Mouse (Mus musculus): ENCODE measurements around the gene Nkx1-2. TPM values are rescaled to one million over a fixed set of nuclear protein-coding genes. Genes with fewer than 3 reads are reported as not detected.

Nkx1-2 gene
- not detected in 2 replicates for polyA plus RNA-seq (2015; fragmentation: Nextera tagmentation; extraction: Ambion mirVana)

GRCm38 (mm10) chr7:132599071-132599975 is at the start of gene Nkx1-2:
TSS of gene Nkx1-2 (minus strand) at chr7:132599637.

GRCm38 (mm10) chr7:132610468-132611318 is 11.3 kb upstream of the Nkx1-2 start, which contains the start of gene Lhpp:
TSS of gene Lhpp (plus strand) at chr7:132610638.

GRCm38 (mm10) chr7:132576116-132576650 is 23.3 kb downstream of the Nkx1-2 start, which contains the start of gene Oat:
TSS of gene Oat (minus strand) at chr7:132576398.

Other genes starting within 250 kb of the Nkx1-2 start
- gene Oat, start 23.2 kb downstream of the Nkx1-2 start, polyA plus RNA-seq (2015; fragmentation: Nextera tagmentation; extraction: Ambion mirVana): 224 and 257 TPM in 2 replicates
- gene Lhpp, start 11.0 kb upstream of the Nkx1-2 start, polyA plus RNA-seq (2015; fragmentation: Nextera tagmentation; extraction: Ambion mirVana): 9.4 and 11.5 TPM in 2 replicates
- gene Fam53b, start 214.2 kb upstream of the Nkx1-2 start, polyA plus RNA-seq (2015; fragmentation: Nextera tagmentation; extraction: Ambion mirVana): 5.7 and 6.6 TPM in 2 replicates

Measured in urinary bladder, postnatal 0 days (tissue).